Mouse (Mus musculus) lung, postnatal 0 days (tissue): ENCODE results near the gene Bach2. TPM values are rescaled to one million over a fixed set of nuclear protein-coding genes. Genes with fewer than 3 reads are reported as not detected.

Source experiments
- ATAC-seq: fragments of 200-750 bp; cut with Nextera tagmentation; 2 replicates; pipeline ENCODE4 v1.8.0; 2017; ENCODE audit warnings: moderate library complexity
- DNase-seq: peaks from one replicate; pipeline ENCODE4 v3.0.0-alpha.2; 2016; ENCODE audit warnings: low spot score
- H3K27ac ChIP-seq: fragments of 300-500 bp; sonication (generic); 2 replicates; pipeline ENCODE4 v1.5.1; 2014; ENCODE audit warnings: antibody characterized with exemption, mild to moderate bottlenecking, low read length, mixed read lengths
- H3K27me3 ChIP-seq: fragments of 300-500 bp; sonication (generic); replicated peaks from 2 replicates; pipeline ENCODE4 v1.6.1; 2014; ENCODE audit warnings: low read length, mixed read lengths; ENCODE audit not compliant: insufficient read depth
- H3K36me3 ChIP-seq: fragments of 300-500 bp; sonication (generic); 2 replicates; pipeline ENCODE4 v1.6.1; 2014; ENCODE audit warnings: low read length, mixed read lengths; ENCODE audit not compliant: insufficient read depth
- H3K4me1 ChIP-seq: fragments of 300-500 bp; sonication (generic); 2 replicates; pipeline ENCODE4 v1.6.1; 2014; ENCODE audit warnings: antibody characterized with exemption, low read depth, low read length, mixed read lengths; ENCODE audit not compliant: insufficient read depth
- H3K4me2 ChIP-seq: fragments of 300-500 bp; sonication (generic); replicated peaks from 2 replicates; pipeline ENCODE4 v1.6.1; 2014; ENCODE audit warnings: low read depth, mild to moderate bottlenecking, low read length, moderate library complexity, mixed read lengths
- H3K4me3 ChIP-seq: fragments of 300-500 bp; sonication (generic); 2 replicates; pipeline ENCODE4 v1.5.1; 2014; ENCODE audit warnings: low read depth, low read length
- H3K9ac ChIP-seq: fragments of 300-500 bp; sonication (generic); replicated peaks from 2 replicates; pipeline ENCODE4 v1.6.1; 2014; ENCODE audit warnings: low read depth, mild to moderate bottlenecking
- H3K9me3 ChIP-seq: fragments of 300-500 bp; sonication (generic); 2 replicates; pipeline ENCODE4 v1.6.1; 2016; ENCODE audit warnings: low read length, mixed read lengths
- CTCF ChIP-seq: IDR thresholded peaks from 2 replicates; pipeline ENCODE4 v1.5.1; 2016; ENCODE audit warnings: antibody characterized with exemption, mild to moderate bottlenecking
- EP300 ChIP-seq: IDR thresholded peaks from 2 replicates; pipeline ENCODE4 v1.6.1; 2016; ENCODE audit warnings: antibody characterized with exemption, mild to moderate bottlenecking, control low read depth
- WGBS: fragments of 180-500 bp; shearing (Covaris S2); extraction: QIAGEN DNeasy Blood & Tissue Kit; methylation state at CpG from one replicate; pipeline ENCODE4 v1.1.7; 2014; 5-methylcytosine and 5-hydroxymethylcytosine counted together
- polyA plus RNA-seq: library from polyadenylated mRNA; unstranded; fragments of >200 nt; fragmentation: Nextera tagmentation; extraction: Ambion mirVana; gene quantifications from 2 replicates; pipeline ENCODE4 v1.2.1, GENCODE M21; 2015

Bach2 gene
- polyA plus RNA-seq, 1 experiment from 2014 or later: 8.8 TPM

DNA sequence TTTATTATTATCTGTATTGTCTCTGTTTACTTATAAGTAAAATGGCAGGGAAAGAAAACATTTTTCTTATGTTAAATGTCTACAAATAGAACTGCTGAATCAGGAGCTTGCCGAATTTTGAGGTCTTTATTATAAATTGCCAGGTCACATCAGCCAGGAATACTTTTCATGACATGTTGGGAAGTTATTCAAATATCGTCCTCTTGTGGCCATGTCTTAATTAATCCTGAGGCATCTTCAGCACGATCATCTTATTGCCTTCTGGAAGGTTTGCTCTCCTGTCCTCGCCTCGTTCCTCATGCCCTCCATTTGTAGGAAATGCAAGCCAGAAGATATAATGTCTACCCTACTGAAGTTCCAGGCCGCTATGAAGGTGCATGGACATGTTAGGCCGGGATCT is 140.5 kb downstream of the Bach2 start:
- Histone ChIP-seq H3K4me2 (no peak overlapping the region), H3K27ac (no peak overlapping the region), H3K36me3 (no peaks in the 10 kb centered on the region), H3K9ac (no peak overlapping the region), H3K9me3 (no peaks in the 10 kb centered on the region), H3K4me1 (peaks cover 7% of the 10 kb centered on the region; the same call in 1 of the 2 replicates), H3K4me3 (no peak overlapping the region), H3K27me3 (no peaks in the 10 kb centered on the region)
- ATAC-seq (no peak), DNase-seq (no peak)
- 84% methylated on average over 7 of the region's 7 CpGs for WGBS
- TF ChIP-seq EP300: no peak
- TF ChIP-seq CTCF: peak; percentile 34

DNA sequence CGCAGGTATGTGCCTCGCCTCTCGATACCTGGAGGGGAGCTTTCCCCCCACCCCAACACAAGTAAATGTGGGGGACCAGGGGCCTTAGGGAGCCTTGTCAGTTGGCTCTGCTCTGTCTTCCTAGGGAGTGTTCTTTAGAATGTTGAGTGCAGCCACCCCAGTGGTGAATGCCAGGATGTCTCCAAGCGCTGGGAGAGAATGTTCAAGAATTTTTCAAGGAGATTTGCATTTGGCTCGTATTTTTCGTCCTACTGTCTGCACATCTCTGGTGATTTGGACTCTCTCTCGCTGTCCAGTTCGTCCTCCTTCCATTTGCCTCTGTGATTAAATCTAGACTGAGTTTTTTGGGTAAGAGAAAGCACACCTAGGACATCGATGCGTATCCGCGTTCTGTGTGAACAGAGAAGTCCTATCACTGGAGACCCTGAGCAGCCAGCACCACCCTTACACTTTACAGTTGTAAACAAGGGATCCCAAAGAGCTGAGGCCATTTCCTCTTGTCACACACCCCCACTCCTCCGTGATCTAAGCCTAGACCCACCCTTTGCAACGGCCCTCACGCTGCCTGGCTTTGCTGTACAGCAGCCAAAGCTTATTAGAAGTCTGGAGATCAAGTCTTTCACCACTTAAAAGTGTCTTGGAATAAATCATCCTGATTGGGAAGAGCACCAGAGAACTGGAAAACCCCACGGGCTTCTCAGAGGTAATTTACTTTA is 143.2 kb downstream of the Bach2 start:
- no peak overlapping the region for H3K4me2 ChIP-seq
- 52% methylated on average over 16 of the region's 16 CpGs for WGBS
- DNase-seq (peak; percentile 73), ATAC-seq (peak; percentile 87)
- H3K4me3 ChIP-seq: no peak overlapping the region
- no peak overlapping the region for H3K9ac ChIP-seq
- peaks cover 8% of the 10 kb centered on the region; the same call in 1 of the 2 replicates for H3K4me1 ChIP-seq
- peak overlapping the region; percentile 54 for H3K27ac ChIP-seq
- TF ChIP-seq EP300 (peak; percentile 81), CTCF (no peak)
- H3K9me3 ChIP-seq: no peaks in the 10 kb centered on the region
- no peaks in the 10 kb centered on the region for H3K27me3 ChIP-seq
- H3K36me3 ChIP-seq: no peaks in the 10 kb centered on the region

DNA sequence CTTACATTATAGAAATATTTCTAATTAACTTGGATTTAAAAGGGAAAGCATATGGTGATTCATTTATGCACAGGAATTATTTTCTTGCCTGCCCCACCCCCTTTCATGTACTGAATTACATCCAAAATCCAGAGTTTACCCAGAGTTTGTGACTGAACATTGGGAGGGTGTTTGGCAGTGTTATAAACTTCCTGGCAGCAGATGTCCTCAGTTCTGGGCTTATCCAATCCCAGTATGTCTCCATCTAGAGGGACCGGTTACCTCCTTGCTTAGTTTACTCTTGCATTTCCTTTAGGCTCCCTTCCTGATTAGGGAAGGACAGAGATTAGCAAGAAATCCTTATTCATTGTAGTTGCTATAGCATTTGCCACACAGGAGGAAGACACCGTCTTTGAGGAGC is 146.5 kb downstream of the Bach2 start:
- Histone ChIP-seq H3K27me3 (no peaks in the 10 kb centered on the region), H3K27ac (peak overlapping the region; percentile 75), H3K4me1 (peaks cover 31% of the 10 kb centered on the region; the same call in 1 of the 2 replicates), H3K4me2 (no peak overlapping the region), H3K4me3 (no peak overlapping the region), H3K9ac (no peak overlapping the region), H3K36me3 (no peaks in the 10 kb centered on the region), H3K9me3 (no peaks in the 10 kb centered on the region)
- DNase-seq (peak; percentile 69), ATAC-seq (peak; percentile 50)
- TF ChIP-seq EP300: peak; percentile 96
- peak; percentile 38 for TF ChIP-seq CTCF
- WGBS: 39% methylated on average over 2 of the region's 2 CpGs

DNA sequence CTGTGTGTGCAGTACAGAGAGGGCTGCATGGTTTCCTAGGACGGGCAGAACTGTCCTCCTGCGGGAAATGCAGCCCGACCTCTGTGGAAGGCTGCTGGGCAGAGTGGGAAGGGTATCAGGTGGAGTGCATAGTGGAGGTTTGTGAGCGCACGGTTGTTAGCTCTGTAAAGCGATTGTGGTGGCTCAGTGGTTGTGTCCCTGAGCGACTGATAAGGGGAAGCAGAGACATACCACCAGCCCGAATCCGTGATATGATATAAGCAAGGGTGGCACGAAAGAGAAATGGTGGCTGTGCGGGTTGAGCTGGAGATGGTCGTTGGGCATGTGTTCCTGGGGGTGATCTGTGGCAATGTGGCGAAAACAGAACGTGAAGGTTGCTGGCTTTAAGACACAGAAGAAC is 147.0 kb downstream of the Bach2 start:
- H3K9ac ChIP-seq: no peak overlapping the region
- H3K36me3 ChIP-seq: no peaks in the 10 kb centered on the region
- 88% methylated on average over 14 of the region's 14 CpGs for WGBS
- DNase-seq (no peak), ATAC-seq (no peak)
- peak overlapping the region; percentile 75 for H3K27ac ChIP-seq
- no peaks in the 10 kb centered on the region for H3K9me3 ChIP-seq
- H3K4me2 ChIP-seq: no peak overlapping the region
- H3K27me3 ChIP-seq: no peaks in the 10 kb centered on the region
- TF ChIP-seq CTCF (no peak), EP300 (no peak)
- no peak overlapping the region for H3K4me3 ChIP-seq
- peaks cover 31% of the 10 kb centered on the region; the same call in 1 of the 2 replicates for H3K4me1 ChIP-seq

DNA sequence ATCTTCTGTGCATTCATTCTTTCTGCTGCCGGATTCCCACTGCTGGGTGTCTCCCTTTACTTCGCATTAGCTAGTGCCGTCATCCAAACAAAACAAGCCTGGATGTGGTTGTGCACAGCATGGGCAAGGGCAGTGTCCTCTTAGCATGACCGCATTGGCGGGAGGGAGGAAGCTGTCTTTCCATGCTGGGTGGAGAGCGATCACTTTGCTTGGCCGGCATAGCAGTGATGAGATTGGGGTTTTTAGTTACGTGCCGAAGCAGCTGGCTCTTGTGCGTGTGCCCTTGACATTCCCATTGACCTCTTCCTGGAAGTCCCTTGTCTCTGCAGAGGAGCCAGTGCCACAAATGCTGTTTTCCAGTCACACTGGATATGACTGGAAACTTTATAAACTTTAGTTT is 147.7 kb downstream of the Bach2 start:
- ATAC-seq (peak; percentile 35), DNase-seq (peak; percentile 54)
- Histone ChIP-seq H3K9ac (no peak overlapping the region), H3K27ac (peak overlapping the region; percentile 75), H3K36me3 (no peaks in the 10 kb centered on the region), H3K9me3 (no peaks in the 10 kb centered on the region), H3K4me2 (no peak overlapping the region), H3K4me1 (peaks cover 30% of the 10 kb centered on the region; the same call in 1 of the 2 replicates), H3K27me3 (no peaks in the 10 kb centered on the region), H3K4me3 (no peak overlapping the region)
- WGBS: 54% methylated on average over 10 of the region's 10 CpGs
- TF ChIP-seq CTCF (no peak), EP300 (no peak; the same call in 1 of the 2 replicates)

DNA sequence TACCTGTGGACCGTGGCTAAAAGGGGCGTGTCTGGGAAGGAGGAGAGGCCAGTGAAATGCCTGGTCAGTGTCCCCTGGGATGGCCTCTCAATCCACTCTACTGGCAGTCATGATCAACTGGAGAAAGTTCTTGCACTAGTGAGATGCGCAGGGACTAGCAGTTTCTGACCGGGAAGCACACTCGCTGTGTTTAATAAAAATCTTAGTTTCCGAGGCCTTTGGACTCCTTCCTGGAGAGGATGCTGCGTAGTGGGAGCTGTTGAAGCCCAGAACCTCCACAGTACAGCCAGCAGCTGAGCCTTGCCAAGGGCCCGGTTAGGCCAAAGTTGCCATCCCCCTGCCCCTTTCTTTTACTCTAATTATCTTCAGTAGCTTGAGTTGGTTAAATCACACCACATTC is 148.3 kb downstream of the Bach2 start:
- ATAC-seq (no peak), DNase-seq (no peak)
- Histone ChIP-seq H3K27me3 (no peaks in the 10 kb centered on the region), H3K4me1 (peaks cover 27% of the 10 kb centered on the region; the same call in 1 of the 2 replicates), H3K36me3 (no peaks in the 10 kb centered on the region), H3K27ac (peak overlapping the region; percentile 72), H3K4me2 (no peak overlapping the region), H3K9ac (no peak overlapping the region), H3K4me3 (no peak overlapping the region), H3K9me3 (no peaks in the 10 kb centered on the region)
- TF ChIP-seq EP300 (no peak), CTCF (no peak)
- WGBS: 52% methylated on average over 8 of the region's 8 CpGs
